Mouse (Mus musculus) CH12.LX (cell line): ENCODE data around the gene Gm12166. TPM values are rescaled to one million over a fixed set of nuclear protein-coding genes. Genes with fewer than 3 reads are reported as not detected.

Experiments
- DNase-seq: peaks from one replicate; pipeline ENCODE4 v3.0.0-alpha.2; 2013; ENCODE audit errors: extremely low read depth
- H3K27ac ChIP-seq: 2 replicates; pipeline ENCODE4 v1.5.1; 2012; ENCODE audit warnings: low read depth, mild to moderate bottlenecking, control low read depth, moderate library complexity; ENCODE audit not compliant: insufficient read depth
- H3K27me3 ChIP-seq: replicated peaks from 2 replicates; pipeline ENCODE3; 2012; ENCODE audit warnings: inconsistent platforms
- H3K36me3 ChIP-seq, 2 experiments: replicated peaks in 1 of 2; 2 replicates each; pipeline versions ENCODE3 to v1.6.1; 2012; ENCODE audit warnings: inconsistent platforms in 1 of 2, low read length in 1 of 2, mild to moderate bottlenecking in 1 of 2, mixed read lengths in 1 of 2, moderate library complexity in 1 of 2; ENCODE audit not compliant: control insufficient read depth in 1 of 2, insufficient read depth in 1 of 2
- H3K4me1 ChIP-seq, 2 experiments: 2 replicates each; pipeline ENCODE4 v1.6.1; 2012; ENCODE audit warnings: inconsistent platforms in 1 of 2, moderate library complexity in 1 of 2; ENCODE audit not compliant: insufficient read depth in 2 of 2, control insufficient read depth in 1 of 2
- H3K4me2 ChIP-seq: 2 replicates; pipeline ENCODE4 v1.6.1; 2012; ENCODE audit warnings: low read depth, mild to moderate bottlenecking, control low read depth; ENCODE audit not compliant: poor library complexity, insufficient read depth, severe bottlenecking
- H3K4me3 ChIP-seq, 3 experiments: fragments of 150-350 bp in 1 of 3; sonication (generic) in 1 of 3; replicated peaks in 1 of 3; 2 replicates each; pipeline versions ENCODE3 to v1.5.1; 2011 to 2012; ENCODE audit warnings: low read depth in 2 of 3, low read length in 2 of 3, mild to moderate bottlenecking in 2 of 3, moderate library complexity in 2 of 3, control low read depth in 1 of 3, improper control_type of control experiment in 1 of 3, inconsistent platforms in 1 of 3, mixed read lengths in 1 of 3; ENCODE audit not compliant: poor library complexity in 1 of 3
- H3K79me2 ChIP-seq: replicated peaks from 2 replicates; pipeline ENCODE4 v1.6.1; 2012; ENCODE audit warnings: mild to moderate bottlenecking, moderate library complexity; ENCODE audit not compliant: control insufficient read depth, poor library complexity, insufficient read depth, severe bottlenecking; ENCODE audit errors: extremely low read depth
- H3K9ac ChIP-seq: 2 replicates; pipeline ENCODE4 v1.6.1; 2012; ENCODE audit warnings: low read depth, mild to moderate bottlenecking, control low read depth, moderate library complexity; ENCODE audit not compliant: insufficient read depth
- H3K9me3 ChIP-seq: replicated peaks from 2 replicates; pipeline ENCODE3; 2012; ENCODE audit warnings: low read length, inconsistent platforms, mixed read lengths
- BHLHE40 ChIP-seq: IDR thresholded peaks from 2 replicates; pipeline ENCODE4 v1.6.1; 2011; ENCODE audit warnings: mild to moderate bottlenecking, low read depth, low read length, improper control_type of control experiment
- CHD1 ChIP-seq: IDR thresholded peaks from 2 replicates; pipeline ENCODE4 v1.6.1; 2012; ENCODE audit warnings: low read depth, low read length, improper control_type of control experiment, inconsistent platforms
- ELF1 ChIP-seq: IDR thresholded peaks from 2 replicates; pipeline ENCODE4 v1.6.1; 2014; ENCODE audit warnings: low read depth, mild to moderate bottlenecking, inconsistent platforms, low read length, improper control_type of control experiment
- EP300 ChIP-seq: IDR thresholded peaks from 2 replicates; pipeline ENCODE4 v1.6.1; 2011; ENCODE audit warnings: low read length, improper control_type of control experiment
- ETS1 ChIP-seq: conservative IDR thresholded peaks from 2 replicates; pipeline ENCODE4 v1.6.1; 2012; ENCODE audit warnings: low read depth, mild to moderate bottlenecking, inconsistent platforms, low read length, improper control_type of control experiment, moderate library complexity
- GABPA ChIP-seq: IDR thresholded peaks from 2 replicates; pipeline ENCODE4 v1.6.1; 2012; ENCODE audit warnings: low read depth, low read length, improper control_type of control experiment, inconsistent platforms; ENCODE audit not compliant: insufficient replicate concordance
- IRF4 ChIP-seq: IDR thresholded peaks from 2 replicates; pipeline ENCODE4 v1.6.1; 2014; ENCODE audit warnings: low read depth, mild to moderate bottlenecking, inconsistent platforms, low read length, improper control_type of control experiment
- JUN ChIP-seq: IDR thresholded peaks from 2 replicates; pipeline ENCODE4 v1.6.1; 2011; ENCODE audit warnings: low read depth, mild to moderate bottlenecking, low read length, improper control_type of control experiment, moderate library complexity; ENCODE audit not compliant: insufficient read depth
- KAT2A ChIP-seq: IDR thresholded peaks from 2 replicates; pipeline ENCODE4 v1.6.1; 2012; ENCODE audit warnings: low read length, improper control_type of control experiment, inconsistent platforms; ENCODE audit not compliant: insufficient replicate concordance
- MAX ChIP-seq: IDR thresholded peaks from 2 replicates; pipeline ENCODE4 v1.6.1; 2011; ENCODE audit warnings: low read length, improper control_type of control experiment
- NELFE ChIP-seq: IDR thresholded peaks from 2 replicates; pipeline ENCODE4 v1.6.1; 2011; ENCODE audit warnings: low read depth, low read length, improper control_type of control experiment
- RAD21 ChIP-seq: IDR thresholded peaks from 2 replicates; pipeline ENCODE4 v1.6.1; 2011; ENCODE audit warnings: low read depth, mild to moderate bottlenecking, low read length, improper control_type of control experiment, moderate library complexity
- RCOR1 ChIP-seq: conservative IDR thresholded peaks from 2 replicates; pipeline ENCODE4 v1.6.1; 2012; ENCODE audit warnings: low read depth, mild to moderate bottlenecking, inconsistent platforms, low read length, improper control_type of control experiment
- SIN3A ChIP-seq: IDR thresholded peaks from 2 replicates; pipeline ENCODE4 v1.6.1; 2012; ENCODE audit warnings: low read length, improper control_type of control experiment, inconsistent platforms
- USF1 ChIP-seq: IDR thresholded peaks from 2 replicates; pipeline ENCODE4 v1.6.1; 2014; ENCODE audit warnings: low read depth, mild to moderate bottlenecking, inconsistent platforms, low read length, improper control_type of control experiment
- ZC3H11A ChIP-seq: IDR thresholded peaks from 2 replicates; pipeline ENCODE4 v1.6.1; 2012; ENCODE audit warnings: low read depth, mild to moderate bottlenecking, inconsistent platforms, low read length, improper control_type of control experiment
- ZNF384 ChIP-seq: IDR thresholded peaks from 2 replicates; pipeline ENCODE4 v1.6.1; 2012; ENCODE audit warnings: low read depth, low read length, improper control_type of control experiment, inconsistent platforms
- dilution Hi-C: fragments of 300-500 bp; cut with MboI; formaldehyde crosslinking; loops from 2 replicates; pipeline ENCODE4 v1.14.3; 2020; ENCODE audit warnings: low sequenced_read_pairs; ENCODE audit not compliant: extremely low pct_unique_long_range_greater_than_20kb, extremely low pct_ligation_motif_present
- in situ Hi-C: fragments of 300-500 bp; cut with MboI; formaldehyde crosslinking; loops from 3 replicates; pipeline ENCODE4 v1.14.3; 2019; ENCODE audit warnings: low sequenced_read_pairs, low pct_ligation_motif_present, low pct_unique_long_range_greater_than_20kb, mixed read lengths
- polyA plus RNA-seq: library from polyadenylated mRNA; unstranded; fragments of >175 nt; gene quantifications from 2 replicates; pipeline ENCODE4 v1.2.1, GENCODE M21; 2012; ENCODE audit warnings: low read depth; ENCODE audit not compliant: insufficient read length
- total RNA-seq, 2 experiments: library from RNA; depleted of rRNA; stranded (reverse); fragments of 300-350 nt in 1 of 2; fragments of >200 nt in 1 of 2; gene quantifications; 2 replicates each; pipeline ENCODE4 v1.2.3; 2012 to 2014

Gm12166 gene
- total and polyA plus RNA-seq, 3 experiments = 2.3 to 19.0 (median 2.9) TPM

- Histone ChIP-seq H3K27ac (no peak overlapping the region), H3K9me3 (no peaks in the 10 kb centered on the region), H3K4me1 (peaks cover 0 to 36% of the 10 kb centered on the region in 2 experiments; a peak in 2 of 4 replicates), H3K4me3 (no peak overlapping the region), H3K4me2 (no peak overlapping the region), H3K27me3 (no peaks in the 10 kb centered on the region), H3K36me3 (no peaks in the 10 kb centered on the region), H3K9ac (no peak overlapping the region), H3K79me2 (no peaks in the 10 kb centered on the region)
- dilution Hi-C loops (no loop called here), in situ Hi-C loops (no loop called here)
- DNase-seq = no peak
- TF ChIP-seq SIN3A (no peak), KAT2A (no peak), ELF1 (no peak), JUN (no peak), RCOR1 (no peak), CHD1 (no peak), GABPA (no peak), ETS1 (no peak), BHLHE40 (no peak), ZC3H11A (no peak), MAX (no peak), NELFE (no peak), RAD21 (no peak), ZNF384 (no peak), EP300 (no peak)
Observed at GRCm38 (mm10) chr11:46058011-46058410, 5.9 kb upstream of the Gm12166 start.

GRCm38 (mm10) chr11:46056770-46057411 lies 4.8 kb upstream of the Gm12166 start:
- dilution Hi-C loops = no loop called here
- H3K9me3 ChIP-seq = no peaks in the 10 kb centered on the region
- no peak for DNase-seq
- no peaks in the 10 kb centered on the region for H3K79me2 ChIP-seq
- H3K4me2 ChIP-seq = peak overlapping the region; percentile 21; the same call in 1 of the 2 replicates
- no peaks in the 10 kb centered on the region for H3K27me3 ChIP-seq
- no peak overlapping the region for H3K9ac ChIP-seq
- H3K4me1 ChIP-seq = peaks cover 0 to 25% of the 10 kb centered on the region in 2 experiments; a peak in 2 of 4 replicates
- in situ Hi-C loops = no loop called here
- TF ChIP-seq USF1 (no peak), ETS1 (no peak), ZNF384 (no peak), IRF4 (no peak), GABPA (no peak)
- no peaks in the 10 kb centered on the region for H3K36me3 ChIP-seq
- H3K4me3 ChIP-seq = peak overlapping the region in 1 of 3 experiments; percentile 27
- H3K27ac ChIP-seq = no peak overlapping the region
